Mouse (Mus musculus) liver, embryonic 14.5 days (tissue): Measurements from ENCODE around the gene Rassf5.

ENCODE experiments used
- CTCF ChIP-seq: IDR thresholded peaks from 2 replicates; pipeline ENCODE4 v1.5.1; 2016; ENCODE audit warnings: antibody characterized with exemption, low read depth, control low read depth
- EP300 ChIP-seq: IDR thresholded peaks from 2 replicates; pipeline ENCODE4 v1.6.1; 2016; ENCODE audit warnings: antibody characterized with exemption, low read depth

- no peak for TF ChIP-seq CTCF
- no peak for TF ChIP-seq EP300
These were observed 20.1 kb downstream of the Rassf5 start for GRCm38 (mm10) chr1:131224848-131225471.
